Comparison of ENCODE assay signal across 20 mouse cellular contexts in genomic region chr12:12920166-12921157, GRCm38 (mm10). TPM values are rescaled to one million over a fixed set of nuclear protein-coding genes. Genes with fewer than 3 reads are reported as not detected.
DNase-seq lines count a peak whose midpoint lies in the region; ATAC-seq and TF ChIP-seq lines count a peak whose summit lies in the region.
"Had no signal": no experiment of that assay in that cellular context is flagged by ENCODE, and none has a peak within 500 bp of the region (broad histone marks: within the 10 kb centered on the region; RNA-seq: fewer than 3 reads in every experiment).

No protein-coding gene starts in this region.

- 37% methylated on average over 12 of the region's 12 CpGs for WGBS in kidney, embryonic 15.5 days
- WGBS in liver, embryonic 12.5 days (ENCODE audit: insufficient replicate concordance), result 42% methylated on average over 12 of the region's 12 CpGs
- 56% methylated on average over 12 of the region's 12 CpGs for WGBS in lung, adult 2 months

- H3K27ac ChIP-seq in kidney, embryonic 15.5 days, result peak overlapping the region; percentile 41; the same call in 1 of the 2 replicates
- no peak overlapping the region for H3K27ac ChIP-seq in liver, embryonic 12.5 days
- H3K27ac ChIP-seq: hindbrain, embryonic 13.5 days; midbrain, embryonic 12.5 days; neural tube, embryonic 12.5 days had no signal

- intact Hi-C loops in left cerebral cortex, postnatal 36 days (cut with DNase I), result no loop called here

- no peak overlapping the region for H3K4me3 ChIP-seq in kidney, embryonic 15.5 days (replicated peaks)
- H3K4me3 ChIP-seq in liver, embryonic 12.5 days, result no peak overlapping the region
- no peak overlapping the region for H3K4me3 ChIP-seq in lung, adult 2 months (replicated peaks; ENCODE audit: extremely low read depth, low read depth, low read length)
- H3K4me3 ChIP-seq: heart, embryonic 12.5 days; hindbrain, embryonic 13.5 days; midbrain, embryonic 12.5 days; neural tube, embryonic 12.5 days had no signal

- TF ChIP-seq POLR2A in lung, adult 2 months (IDR thresholded peaks at IDR 0.05; ENCODE audit: borderline replicate concordance, extremely low read depth, low read depth, low read length), result no peak

- no peak overlapping the region for H3K4me2 ChIP-seq in kidney, embryonic 15.5 days
- H3K4me2 ChIP-seq in liver, embryonic 12.5 days, result no peak overlapping the region
- H3K4me2 ChIP-seq: heart, embryonic 12.5 days; hindbrain, embryonic 13.5 days; liver, embryonic 11.5 days; lung, embryonic 14.5 days; midbrain, embryonic 12.5 days; neural tube, embryonic 12.5 days had no signal

- ATAC-seq in kidney, embryonic 15.5 days (replicated peaks; ENCODE audit: low FRiP score), result no peak; the same call in 1 of the 2 replicates
- ATAC-seq in liver, embryonic 12.5 days, result no peak

- TF ChIP-seq CTCF in lung, adult 2 months (IDR thresholded peaks at IDR 0.05; ENCODE audit: insufficient read depth, low read length), result no peak

- no peaks in the 10 kb centered on the region for H3K27me3 ChIP-seq in kidney, embryonic 15.5 days
- H3K27me3 ChIP-seq in liver, embryonic 12.5 days (replicated peaks), result no peaks in the 10 kb centered on the region
- H3K27me3 ChIP-seq: heart, embryonic 12.5 days; hindbrain, embryonic 13.5 days; midbrain, embryonic 12.5 days; neural tube, embryonic 12.5 days had no signal

- H3K4me1 ChIP-seq in kidney, embryonic 15.5 days, result peaks cover 27% of the 10 kb centered on the region
- no peaks in the 10 kb centered on the region for H3K4me1 ChIP-seq in liver, embryonic 12.5 days
- H3K4me1 ChIP-seq in lung, adult 2 months (ENCODE audit: control insufficient read depth, insufficient read depth, low read length), result peaks cover 3% of the 10 kb centered on the region; the same call in 1 of the 2 replicates
- H3K4me1 ChIP-seq: neural tube, embryonic 12.5 days had no signal

- no peak for DNase-seq in kidney, adult 11 months
- DNase-seq in R1 (ENCODE audit: low read depth, low spot score), result peak; percentile 71
- peak; percentile 45 for DNase-seq in kidney, postnatal 14 days
- peak; percentile 63 for DNase-seq in testis, postnatal 10 days (ENCODE audit: low spot score)
- DNase-seq in left cerebral cortex, postnatal 36 days (ENCODE audit: low spot score in 2 of 2), result no peak
- no peak for DNase-seq in lung, adult 2 months
- DNase-seq: adrenal gland, postnatal 14 days; B cell, adult 2 months; cerebellum, adult 11 months; cerebellum, postnatal 14 days; heart, postnatal 14 days; lung, embryonic 14.5 days; right cerebral cortex, adult 18-20 months had no signal

- no peaks in the 10 kb centered on the region for H3K9me3 ChIP-seq in kidney, embryonic 15.5 days (replicated peaks)
- no peaks in the 10 kb centered on the region for H3K9me3 ChIP-seq in liver, embryonic 12.5 days (replicated peaks)
- H3K9me3 ChIP-seq: heart, embryonic 12.5 days; hindbrain, embryonic 13.5 days; midbrain, embryonic 12.5 days; neural tube, embryonic 12.5 days had no signal

- H3K9ac ChIP-seq in kidney, embryonic 15.5 days, result no peak overlapping the region
- H3K9ac ChIP-seq in liver, embryonic 12.5 days, result no peak overlapping the region
- H3K9ac ChIP-seq: heart, embryonic 12.5 days; hindbrain, embryonic 13.5 days; lung, embryonic 14.5 days; midbrain, embryonic 12.5 days; neural tube, embryonic 12.5 days had no signal

- H3K36me3 ChIP-seq in kidney, embryonic 15.5 days, result no peaks in the 10 kb centered on the region
- H3K36me3 ChIP-seq in liver, embryonic 12.5 days, result no peaks in the 10 kb centered on the region
- H3K36me3 ChIP-seq: heart, embryonic 12.5 days; hindbrain, embryonic 13.5 days; midbrain, embryonic 12.5 days; neural tube, embryonic 12.5 days had no signal

RNA-seq across cellular contexts. Expression of gene Mycn, which starts 21.3 kb away (rescaled TPM):
- 85.5 and 87.2 TPM in 2 replicates for polyA plus RNA-seq in kidney, embryonic 15.5 days (2015; fragmentation: Nextera tagmentation; extraction: Ambion mirVana)
- 17.7 and 18.5 TPM in 2 replicates for polyA plus RNA-seq in liver, embryonic 12.5 days (2016; fragmentation: Nextera tagmentation; extraction: Ambion mirVana)
- total RNA-seq in left cerebral cortex, postnatal 36 days (2021), result 10 to 100 TPM in 1 of 2 experiments, 1 to 10 TPM in 1; 9.8 to 12.7 TPM
- polyA plus RNA-seq in lung, adult 2 months (2012; rRNA removed), result 2.2 and 2.6 TPM in 2 replicates

Comparison
In these comparisons a context has a peak if more than half of its experiments do, and no peak if none do; other contexts are left out.
1. DNase-seq: peak in R1 (single experiment), kidney, postnatal 14 days (single experiment) and testis, postnatal 10 days (single experiment); none in kidney, adult 11 months (single experiment), left cerebral cortex, postnatal 36 days (0 of 2) and lung, adult 2 months (single experiment).